Mouse (Mus musculus): ENCODE measurements around the gene Sall2.

Sall2 gene

DNA sequence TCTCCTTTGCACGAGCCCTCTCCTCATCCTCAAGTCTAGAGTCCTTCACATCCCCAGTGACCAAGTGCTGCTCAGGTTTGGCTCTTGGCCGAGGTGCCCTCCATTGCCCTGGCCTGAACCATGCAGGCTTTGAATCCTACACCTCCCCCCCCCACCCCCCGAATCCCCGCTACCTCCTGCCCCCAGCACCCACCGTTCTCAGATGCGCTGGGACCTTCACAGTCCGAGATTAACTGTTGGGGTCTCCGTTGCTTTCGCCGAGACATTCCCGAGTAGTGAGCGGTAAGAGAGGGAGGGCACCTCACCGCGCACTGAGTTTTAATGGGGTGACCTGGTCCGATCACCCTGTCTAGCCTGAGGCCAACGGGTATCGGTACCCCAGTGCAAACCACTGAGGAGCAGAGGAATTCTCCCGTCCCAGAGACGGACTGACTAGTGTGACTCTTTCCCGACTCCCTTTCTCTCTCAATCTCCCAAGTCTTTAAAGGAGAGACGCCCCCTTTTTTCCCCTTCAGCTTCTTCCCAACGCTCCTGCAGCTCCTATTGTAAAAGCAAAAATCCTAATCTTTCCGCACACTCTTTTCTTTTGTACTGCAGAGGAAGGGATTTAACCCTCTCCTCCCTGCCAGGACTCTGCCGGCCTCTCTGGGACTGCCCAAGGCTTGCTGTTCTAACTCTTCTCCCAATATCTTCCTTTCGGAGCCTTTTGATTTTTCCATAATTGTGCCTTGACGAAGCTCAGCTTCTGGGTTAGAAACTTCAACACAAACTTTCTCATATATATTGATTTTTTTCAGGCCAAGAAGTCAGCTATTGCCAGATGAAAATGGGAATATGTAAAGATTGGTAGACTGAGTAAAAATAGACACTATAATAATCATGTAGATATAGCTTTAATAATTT lies at the start of gene Sall2:
Gene Sall2 (minus strand): TSS at position 853 of the 903 bp plus-strand sequence.
- TF ChIP-seq POU5F1 (IDR thresholded peaks at IDR 0.05; ENCODE audit: borderline replicate concordance, low read length) (no peak), CTCF (conservative IDR thresholded peaks at IDR 0.05; ENCODE audit: low read length) (no peak), NANOG (IDR thresholded peaks at IDR 0.05; ENCODE audit: borderline replicate concordance, low read length) (no peak)
- peak within 1 kb of the TSS; percentile 68 for H3K4me3 ChIP-seq (replicated peaks; ENCODE audit: low read length)
- peaks cover 73% of the 10 kb centered on the region for H3K4me1 ChIP-seq (replicated peaks; ENCODE audit: low read depth, low read length)
- peaks cover 39% of the 10 kb centered on the region for H3K27me3 ChIP-seq (ENCODE audit: insufficient read depth, low read length)
- H3K9me3 ChIP-seq (ENCODE audit: low read length): no peaks in the 10 kb centered on the region
- no peaks in the 10 kb centered on the region for H3K36me3 ChIP-seq (ENCODE audit: insufficient read depth, low read length)

GRCm38 (mm10) chr14:52368741-52369140 lies 40.2 kb upstream of the Sall2 start:
- TF ChIP-seq POU5F1 (IDR thresholded peaks at IDR 0.05; ENCODE audit: borderline replicate concordance, low read length) (no peak), CTCF (conservative IDR thresholded peaks at IDR 0.05; ENCODE audit: low read length) (no peak), NANOG (IDR thresholded peaks at IDR 0.05; ENCODE audit: borderline replicate concordance, low read length) (no peak)
- Histone ChIP-seq H3K4me3 (replicated peaks; ENCODE audit: low read length) (no peak overlapping the region), H3K27me3 (ENCODE audit: insufficient read depth, low read length) (no peaks in the 10 kb centered on the region), H3K36me3 (ENCODE audit: insufficient read depth, low read length) (no peaks in the 10 kb centered on the region), H3K4me1 (replicated peaks; ENCODE audit: low read depth, low read length) (no peaks in the 10 kb centered on the region), H3K9me3 (ENCODE audit: low read length) (no peaks in the 10 kb centered on the region)

DNA sequence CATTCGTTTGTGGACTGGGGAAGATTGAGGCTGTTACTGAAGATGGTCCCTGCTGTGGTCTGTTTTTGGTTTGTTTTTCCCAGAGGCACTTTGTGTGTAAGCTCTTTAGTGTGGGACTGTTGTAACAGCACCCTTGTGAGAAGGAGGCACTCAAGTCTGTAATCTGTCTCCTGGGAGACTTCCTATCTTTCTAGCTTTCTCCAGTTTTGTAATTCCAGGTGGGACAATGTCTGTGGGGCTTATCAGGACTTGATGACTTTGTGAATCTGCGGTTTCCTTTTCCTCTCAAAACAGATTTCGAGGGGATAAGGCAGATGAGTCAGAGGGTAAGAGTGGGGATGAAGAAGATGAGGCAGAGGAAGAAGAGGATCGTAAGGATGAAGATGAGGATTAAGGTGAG lies 27.7 kb upstream of the Sall2 start, which contains the start of gene Olfr1513:
Gene Olfr1513 (minus strand): TSS at position 101 of the 400 bp plus-strand sequence.
- no peaks in the 10 kb centered on the region for H3K36me3 ChIP-seq (ENCODE audit: insufficient read depth, low read length)
- H3K9me3 ChIP-seq (ENCODE audit: low read length): no peaks in the 10 kb centered on the region
- no peak within 1 kb of the TSS for H3K4me3 ChIP-seq (replicated peaks; ENCODE audit: low read length)
- no peak for TF ChIP-seq NANOG (IDR thresholded peaks at IDR 0.05; ENCODE audit: borderline replicate concordance, low read length)
- no peak for TF ChIP-seq POU5F1 (IDR thresholded peaks at IDR 0.05; ENCODE audit: borderline replicate concordance, low read length)
- TF ChIP-seq CTCF (conservative IDR thresholded peaks at IDR 0.05; ENCODE audit: low read length): no peak
- H3K27me3 ChIP-seq (ENCODE audit: insufficient read depth, low read length): no peaks in the 10 kb centered on the region
- no peaks in the 10 kb centered on the region for H3K4me1 ChIP-seq (replicated peaks; ENCODE audit: low read depth, low read length)

GRCm38 (mm10) chr14:52339512-52339852 lies 10.9 kb upstream of the Sall2 start:
- peaks cover 10% of the 10 kb centered on the region for H3K4me1 ChIP-seq (replicated peaks; ENCODE audit: low read depth, low read length)
- TF ChIP-seq CTCF (conservative IDR thresholded peaks at IDR 0.05; ENCODE audit: low read length) (no peak), NANOG (IDR thresholded peaks at IDR 0.05; ENCODE audit: borderline replicate concordance, low read length) (no peak), POU5F1 (IDR thresholded peaks at IDR 0.05; ENCODE audit: borderline replicate concordance, low read length) (no peak)
- H3K27me3 ChIP-seq (ENCODE audit: insufficient read depth, low read length): peaks cover 2% of the 10 kb centered on the region; the same call in 1 of the 2 replicates
- no peaks in the 10 kb centered on the region for H3K36me3 ChIP-seq (ENCODE audit: insufficient read depth, low read length)
- H3K9me3 ChIP-seq (ENCODE audit: low read length): peaks cover 2% of the 10 kb centered on the region; the same call in 1 of the 2 replicates
- no peak overlapping the region for H3K4me3 ChIP-seq (replicated peaks; ENCODE audit: low read length)

DNA sequence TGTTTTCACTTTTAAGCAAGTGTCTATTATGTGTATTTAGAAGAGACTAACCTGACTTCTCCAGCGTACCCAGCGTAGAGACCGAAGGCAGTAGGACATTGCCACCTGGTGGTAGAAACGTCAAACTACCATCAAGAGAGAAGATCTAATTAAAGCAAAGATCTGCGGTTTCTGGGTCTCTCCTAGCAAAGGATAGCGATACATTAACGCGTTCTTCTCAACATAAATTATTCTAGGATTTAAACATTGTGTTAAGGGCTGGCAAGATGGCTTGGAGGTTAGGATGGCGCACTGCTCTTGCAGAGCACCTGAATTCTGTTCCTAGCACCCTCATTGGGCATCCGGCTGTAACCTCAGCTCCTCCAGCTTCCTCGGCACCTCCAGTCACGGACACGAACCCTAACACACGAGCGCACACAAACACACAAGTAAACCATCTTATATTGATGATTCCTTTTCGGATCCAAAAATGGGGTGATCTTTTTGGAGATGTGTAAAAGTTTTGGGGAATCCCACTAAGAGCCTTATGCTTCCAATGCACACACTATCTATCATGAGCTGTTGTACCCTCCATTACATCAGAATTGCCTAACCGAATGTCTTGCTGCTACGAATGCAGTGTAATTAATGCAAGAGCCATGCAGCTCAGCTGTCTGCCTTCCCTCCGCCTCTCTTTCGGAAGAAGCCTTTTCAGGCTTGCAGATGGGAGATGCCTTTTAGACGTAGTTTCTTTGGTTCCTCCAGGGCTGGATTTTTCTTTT lies 10.4 kb upstream of the Sall2 start:
- Histone ChIP-seq H3K4me1 (replicated peaks; ENCODE audit: low read depth, low read length) (peaks cover 9% of the 10 kb centered on the region), H3K27me3 (ENCODE audit: insufficient read depth, low read length) (peaks cover 2% of the 10 kb centered on the region; the same call in 1 of the 2 replicates), H3K36me3 (ENCODE audit: insufficient read depth, low read length) (no peaks in the 10 kb centered on the region), H3K9me3 (ENCODE audit: low read length) (no peaks in the 10 kb centered on the region), H3K4me3 (replicated peaks; ENCODE audit: low read length) (no peak overlapping the region)
- TF ChIP-seq CTCF (conservative IDR thresholded peaks at IDR 0.05; ENCODE audit: low read length) (peak; percentile 58), NANOG (IDR thresholded peaks at IDR 0.05; ENCODE audit: borderline replicate concordance, low read length) (no peak)

GRCm38 (mm10) chr14:52332171-52332570 lies 3.6 kb upstream of the Sall2 start:
- H3K4me1 ChIP-seq (replicated peaks; ENCODE audit: low read depth, low read length): peaks cover 50% of the 10 kb centered on the region
- TF ChIP-seq POU5F1 (IDR thresholded peaks at IDR 0.05; ENCODE audit: borderline replicate concordance, low read length): no peak
- no peak for TF ChIP-seq CTCF (conservative IDR thresholded peaks at IDR 0.05; ENCODE audit: low read length)
- no peak for TF ChIP-seq NANOG (IDR thresholded peaks at IDR 0.05; ENCODE audit: borderline replicate concordance, low read length)
- H3K36me3 ChIP-seq (ENCODE audit: insufficient read depth, low read length): no peaks in the 10 kb centered on the region
- peaks cover 22% of the 10 kb centered on the region for H3K27me3 ChIP-seq (ENCODE audit: insufficient read depth, low read length)
- H3K9me3 ChIP-seq (ENCODE audit: low read length): no peaks in the 10 kb centered on the region
- no peak overlapping the region for H3K4me3 ChIP-seq (replicated peaks; ENCODE audit: low read length)

DNA sequence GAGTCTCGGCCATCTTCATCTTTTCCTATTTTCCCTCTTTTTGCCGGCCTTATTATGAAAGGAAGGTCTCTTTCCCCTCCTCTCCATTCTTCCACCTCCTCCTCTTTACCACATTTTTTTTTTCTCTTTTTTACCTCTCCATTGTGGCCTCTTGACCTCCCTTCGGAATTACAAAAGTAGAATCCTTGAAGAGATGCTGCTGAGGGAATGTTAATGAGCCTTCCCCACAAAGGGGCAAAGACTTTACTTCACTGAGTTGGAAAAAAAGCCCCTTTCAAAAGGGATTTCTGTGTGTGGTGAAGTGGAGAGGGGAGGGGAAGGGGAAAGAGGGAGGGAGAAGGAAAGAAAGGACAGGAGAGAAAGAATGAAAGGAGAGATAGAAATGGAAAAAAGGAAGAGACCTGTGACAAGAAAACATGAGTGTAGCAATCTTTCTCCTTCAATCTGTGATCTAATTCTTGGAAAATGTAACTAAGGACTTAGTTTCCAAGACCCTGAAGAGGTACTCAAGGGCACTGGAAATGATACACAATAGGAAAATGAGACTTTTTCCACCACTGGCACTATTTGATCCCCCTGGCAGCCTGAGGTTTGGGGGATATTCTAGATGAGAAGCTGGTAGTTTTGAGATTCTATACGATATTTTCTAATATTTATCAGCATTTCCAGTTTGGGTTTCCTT lies 2.6 kb upstream of the Sall2 start:
- Histone ChIP-seq H3K27me3 (ENCODE audit: insufficient read depth, low read length) (peaks cover 28% of the 10 kb centered on the region), H3K36me3 (ENCODE audit: insufficient read depth, low read length) (no peaks in the 10 kb centered on the region), H3K4me1 (replicated peaks; ENCODE audit: low read depth, low read length) (peaks cover 60% of the 10 kb centered on the region), H3K4me3 (replicated peaks; ENCODE audit: low read length) (no peak overlapping the region; the same call in 1 of the 2 replicates), H3K9me3 (ENCODE audit: low read length) (no peaks in the 10 kb centered on the region)
- no peak for TF ChIP-seq NANOG (IDR thresholded peaks at IDR 0.05; ENCODE audit: borderline replicate concordance, low read length)
- TF ChIP-seq POU5F1 (IDR thresholded peaks at IDR 0.05; ENCODE audit: borderline replicate concordance, low read length): no peak
- no peak for TF ChIP-seq CTCF (conservative IDR thresholded peaks at IDR 0.05; ENCODE audit: low read length)
